Mouse (Mus musculus): ENCODE data around the gene Aig1.

Gene Aig1

DNA sequence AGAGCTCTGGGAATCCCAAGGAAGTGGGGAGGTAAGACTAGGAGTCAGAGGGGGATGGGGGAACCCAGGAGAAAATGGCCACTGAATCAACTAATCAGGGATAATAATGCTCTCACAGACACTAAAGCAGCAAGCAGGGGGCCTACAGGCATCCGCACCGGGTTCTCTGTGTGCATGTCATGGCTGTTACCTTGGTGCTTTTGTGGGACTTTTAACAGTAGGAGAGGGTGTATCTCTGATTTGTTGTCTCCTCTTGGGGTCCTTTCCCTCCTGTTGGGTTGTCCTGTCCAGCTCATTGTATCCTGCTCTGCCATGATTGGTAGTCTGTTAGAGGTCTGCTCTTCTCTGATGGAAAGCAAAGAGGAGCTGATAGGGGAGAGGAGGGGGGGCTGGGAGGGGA, 19.6 kb downstream of the Aig1 start:
- DNase-seq (ENCODE audit: low spot score) = no peak

DNA sequence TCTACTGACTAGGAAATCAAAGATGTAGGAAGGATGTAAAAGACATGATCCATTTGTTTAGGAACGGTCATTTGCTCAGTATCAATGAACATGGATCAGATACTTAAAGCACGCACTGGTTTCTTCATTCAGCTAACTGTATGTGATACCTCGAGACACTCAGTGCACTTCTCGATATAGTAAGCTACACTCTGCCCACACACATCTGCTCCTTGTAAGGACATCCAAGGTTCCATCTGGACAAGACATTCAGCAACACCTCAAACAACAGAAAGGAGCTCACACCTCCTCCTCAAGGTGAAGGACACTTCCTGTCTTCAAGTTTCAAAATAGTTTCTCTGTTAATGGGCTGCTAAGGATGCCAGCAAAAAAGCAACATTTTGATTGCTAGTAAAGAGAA, 23.9 kb downstream of the Aig1 start:
- no peak for DNase-seq (ENCODE audit: low spot score)

DNA sequence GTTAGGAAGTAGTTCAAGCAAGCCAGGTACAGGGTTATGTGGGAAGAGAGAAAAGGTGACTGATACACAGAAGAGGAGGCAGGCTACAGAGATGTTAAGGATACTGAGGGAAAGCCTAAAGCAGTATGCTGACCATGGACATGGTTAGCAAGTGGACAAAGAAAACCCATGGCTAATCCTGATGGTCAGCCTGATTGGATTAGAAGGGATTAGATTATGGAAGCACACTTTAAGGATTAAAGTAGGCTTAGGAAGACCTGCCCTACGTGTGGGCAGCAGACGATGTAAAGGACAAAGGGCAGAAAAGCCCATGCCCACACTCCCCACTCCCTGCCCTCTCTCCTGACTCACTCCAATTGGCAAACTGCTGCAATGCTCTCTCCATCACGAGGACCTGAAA, 25.0 kb downstream of the Aig1 start:
- no peak for DNase-seq (ENCODE audit: low spot score)

DNA sequence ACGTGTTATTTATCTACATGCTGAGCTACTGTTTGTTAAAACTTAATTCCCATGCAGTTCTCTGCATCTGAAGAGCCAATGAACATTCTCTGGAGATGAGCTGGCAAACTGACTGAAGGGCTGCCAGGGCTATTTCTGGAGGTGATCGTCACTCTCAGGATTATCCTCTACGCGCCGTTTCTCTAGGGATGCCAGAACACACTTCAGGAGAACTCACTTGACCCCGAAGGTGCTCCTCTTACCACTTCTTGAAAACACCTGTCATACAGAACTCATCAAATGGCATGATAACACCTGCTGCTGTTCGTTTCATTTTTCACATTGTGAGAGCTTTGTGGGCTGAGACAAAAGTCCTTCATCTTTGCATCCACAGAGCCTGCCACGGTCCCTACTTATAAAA, 25.9 kb downstream of the Aig1 start:
- no peak for DNase-seq (ENCODE audit: low spot score)

DNA sequence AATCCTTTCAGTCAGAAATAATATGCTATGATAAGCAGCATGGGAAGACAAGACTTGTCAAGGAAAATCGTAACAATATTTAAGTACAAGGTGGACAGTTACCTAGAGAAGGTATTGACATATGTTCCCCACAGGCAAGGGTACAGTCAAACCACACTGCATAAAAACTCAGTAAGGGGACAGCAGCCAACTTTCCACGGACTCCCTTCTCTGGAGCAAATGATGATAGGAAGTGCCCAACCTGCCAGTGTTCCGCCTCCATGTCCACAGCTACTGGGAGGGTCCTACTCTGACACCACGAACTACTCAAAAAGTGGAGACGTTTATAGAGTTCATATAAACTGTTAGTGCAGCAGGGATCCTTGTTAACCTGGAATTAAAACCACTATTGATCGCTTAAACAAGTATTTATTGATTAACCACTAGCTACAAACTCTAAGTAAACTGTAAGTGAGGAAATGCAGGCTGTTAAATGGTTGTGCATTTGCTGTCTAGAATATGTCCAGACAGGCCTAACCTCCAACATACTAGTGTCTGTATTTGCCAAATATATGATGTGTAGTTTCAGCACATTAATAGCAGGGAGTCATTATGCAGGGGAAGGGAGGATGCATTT, 30.2 kb downstream of the Aig1 start:
- DNase-seq (ENCODE audit: low spot score) = no peak

DNA sequence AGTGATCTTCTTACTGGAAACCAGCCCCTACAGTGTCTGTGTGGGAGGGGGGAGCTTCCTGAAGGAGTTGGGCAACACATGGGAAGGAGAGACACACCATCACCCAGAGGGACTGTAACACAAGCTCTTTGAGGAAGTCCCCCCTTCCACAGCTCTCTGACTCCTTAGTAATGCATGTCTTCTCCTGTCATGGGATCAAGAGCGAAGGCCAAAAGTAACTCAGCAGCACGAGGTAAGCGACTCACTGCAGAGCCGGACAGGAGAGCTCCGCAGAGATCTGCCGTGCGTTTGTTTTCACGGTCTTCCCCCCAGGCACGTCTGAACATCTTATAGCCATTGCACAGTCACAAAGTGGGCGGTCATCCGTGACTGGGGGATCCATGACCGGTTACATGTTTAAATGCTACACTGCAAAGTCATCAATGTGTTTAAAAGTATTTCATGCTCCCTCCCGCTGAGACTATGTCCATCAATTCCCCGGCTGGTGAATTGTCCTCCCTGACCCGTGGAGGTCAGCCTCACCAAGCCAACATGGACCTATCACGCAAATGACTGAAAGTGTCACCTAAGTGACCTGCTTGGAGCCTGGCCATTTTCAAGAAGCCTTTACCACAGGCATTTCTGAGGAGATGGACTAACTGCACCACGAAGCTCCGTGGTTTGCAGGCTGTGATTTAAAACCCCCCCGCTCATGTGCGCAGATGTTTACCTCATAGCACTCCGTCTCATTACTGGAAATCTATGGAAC, 30.9 kb downstream of the Aig1 start:
- no peak for DNase-seq (ENCODE audit: low spot score)

DNA sequence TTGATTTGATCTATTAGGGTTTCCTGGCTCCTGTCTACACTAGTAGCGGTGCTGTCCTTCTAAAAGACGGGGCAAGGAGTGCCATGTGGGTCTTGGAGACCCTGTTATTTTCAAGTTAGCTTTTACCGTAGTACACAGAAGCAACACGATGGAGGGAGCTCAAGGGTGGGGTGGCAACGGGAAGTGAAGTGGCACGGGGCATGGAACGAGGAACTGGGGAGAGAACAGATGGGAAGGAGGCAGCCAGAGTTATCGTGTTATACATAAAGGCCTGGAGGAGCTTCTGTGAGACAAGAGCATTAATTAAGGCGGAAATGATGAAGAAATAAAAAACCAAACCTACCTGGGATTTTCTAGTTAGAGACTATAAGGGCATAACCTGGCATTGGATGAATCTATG, 31.8 kb downstream of the Aig1 start:
- DNase-seq (ENCODE audit: low spot score) = no peak

DNA sequence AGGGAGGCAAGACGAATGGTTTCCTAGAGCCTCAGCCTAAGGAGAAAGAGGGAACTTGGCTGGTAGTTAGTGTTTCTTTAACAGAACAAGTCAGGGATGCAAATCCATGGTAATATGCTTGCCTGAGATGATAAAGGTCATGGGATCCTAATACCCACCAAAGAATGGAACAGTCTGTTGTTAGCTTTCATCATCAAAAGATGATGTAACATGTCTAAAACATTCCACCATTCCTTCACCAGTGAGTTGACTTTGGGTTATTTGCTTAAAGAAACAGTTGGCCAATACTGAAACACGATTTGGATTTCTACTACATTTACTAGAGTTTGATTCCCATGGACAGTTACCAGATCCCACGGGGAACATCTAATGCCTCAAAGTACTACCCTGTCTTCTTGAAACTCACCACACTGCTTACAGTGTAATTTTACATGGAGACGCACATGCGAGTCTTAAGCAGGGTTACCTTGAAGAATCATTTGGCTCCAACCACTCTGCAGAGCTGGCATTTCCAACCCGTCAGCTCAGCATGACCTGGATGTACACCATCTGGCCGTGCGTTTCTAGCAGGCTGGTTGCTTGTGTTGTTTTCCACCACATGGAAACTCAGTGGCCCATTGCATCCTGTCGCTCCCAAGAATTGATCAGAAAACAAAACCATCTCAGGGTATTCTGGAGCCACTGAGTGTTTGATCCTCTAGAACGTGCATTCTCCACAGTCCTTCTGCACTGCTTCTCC, 32.9 kb downstream of the Aig1 start:
- DNase-seq (ENCODE audit: low spot score) = no peak

DNA sequence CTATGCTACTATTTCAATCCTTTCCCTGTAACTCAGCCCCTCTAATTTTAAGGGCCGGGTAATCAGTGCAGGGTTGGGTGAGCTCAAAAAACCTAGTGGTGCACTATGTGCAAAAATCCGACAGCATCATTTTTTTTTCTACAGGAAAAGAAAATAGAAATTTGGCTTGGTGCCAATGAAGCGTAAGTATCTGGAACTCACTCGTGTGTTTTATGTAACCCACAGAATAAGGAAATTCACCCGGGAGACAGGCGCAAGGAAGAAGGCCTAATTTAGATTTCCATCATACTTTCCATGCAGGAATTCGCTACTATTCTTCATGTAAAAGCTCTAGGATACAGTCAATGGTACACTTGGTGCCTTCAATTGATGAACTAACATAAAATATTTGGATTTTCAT, 34.7 kb downstream of the Aig1 start:
- no peak for DNase-seq (ENCODE audit: low spot score)

DNA sequence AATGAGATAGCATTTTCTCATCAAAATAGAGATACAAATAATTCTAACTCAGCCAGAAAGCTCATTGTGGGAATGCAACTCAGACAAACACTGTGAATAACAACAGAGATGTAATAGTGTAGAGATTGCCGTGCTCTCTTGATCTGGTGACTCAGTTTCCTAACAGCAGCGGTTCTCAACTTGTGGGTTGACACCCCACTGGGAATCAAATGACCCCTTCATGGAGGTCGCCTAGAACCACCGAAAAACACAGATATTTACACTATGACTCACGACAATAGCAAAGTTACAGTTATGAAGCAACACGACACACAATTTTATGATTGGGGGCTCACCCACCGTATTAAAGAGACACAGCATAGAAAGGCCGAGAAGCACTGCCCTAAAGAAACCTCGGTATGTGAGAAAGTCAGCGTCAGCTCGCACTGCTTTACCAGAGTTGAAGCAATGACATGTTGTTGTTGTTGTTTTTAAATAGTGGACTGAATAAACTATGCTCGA, 35.7 kb downstream of the Aig1 start:
- DNase-seq (ENCODE audit: low spot score) = no peak

DNA sequence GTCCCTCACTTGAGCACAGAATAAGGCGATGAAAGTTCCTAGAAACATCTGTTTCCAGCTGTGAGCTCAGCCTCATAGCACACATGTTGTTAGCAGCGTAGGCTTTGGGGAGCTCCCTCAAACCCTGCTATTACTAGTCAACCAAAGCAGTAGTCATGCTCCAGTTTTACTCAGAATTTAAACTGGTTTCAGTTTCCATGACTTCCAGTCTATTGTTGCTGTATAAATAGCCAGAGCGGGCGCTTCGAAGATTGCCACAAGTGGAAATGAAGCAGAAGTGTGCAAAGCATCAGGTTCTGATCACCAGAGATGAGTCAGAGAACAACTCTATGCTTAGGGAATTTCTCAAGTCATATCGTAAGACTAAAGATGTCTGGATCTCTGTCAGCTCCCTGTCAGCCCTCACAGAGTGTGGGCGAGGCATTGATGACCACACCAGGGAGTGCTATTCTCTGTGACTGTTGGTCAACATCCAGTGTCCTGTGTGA, 36.2 kb downstream of the Aig1 start:
- no peak for DNase-seq (ENCODE audit: low spot score)

DNA sequence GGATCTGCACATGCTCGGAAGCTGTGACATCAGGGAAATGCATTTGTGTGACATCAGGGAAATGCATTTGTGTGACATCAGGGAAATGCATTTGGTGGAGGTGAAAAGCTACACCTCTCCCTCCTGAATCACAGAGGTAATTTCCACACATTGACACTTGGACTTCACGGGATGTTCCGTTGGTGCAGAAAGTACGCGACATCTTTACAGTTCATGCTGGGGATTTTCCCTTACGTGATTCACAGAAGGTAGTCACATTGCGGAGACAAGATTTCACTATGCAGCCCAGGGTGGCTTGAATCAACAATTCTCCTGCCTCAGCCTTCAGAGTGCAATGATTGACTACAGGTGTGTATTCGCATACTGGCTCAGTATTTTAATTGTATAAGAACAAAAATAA, 41.6 kb downstream of the Aig1 start:
- DNase-seq (ENCODE audit: low spot score) = no peak

DNA sequence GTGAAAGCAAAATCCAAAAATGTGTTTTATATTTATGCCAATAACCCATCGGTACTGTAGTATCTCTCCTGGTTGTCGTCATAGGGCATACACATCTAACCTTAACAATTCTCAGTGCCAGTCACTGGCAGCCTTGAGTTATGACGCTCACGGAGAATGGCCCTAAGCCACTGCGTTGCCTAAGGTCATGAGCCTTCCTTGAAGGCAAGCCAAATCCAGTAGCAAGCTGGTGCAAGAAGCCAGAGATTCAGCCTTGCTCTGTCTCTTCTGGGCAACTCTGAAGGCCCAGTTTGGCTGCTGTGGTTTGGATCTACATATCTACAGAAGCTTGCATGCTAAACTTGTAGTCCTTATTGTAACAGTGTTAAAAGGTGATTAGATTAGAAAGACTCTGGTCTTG, 55.2 kb downstream of the Aig1 start:
- no peak for DNase-seq (ENCODE audit: low spot score)

DNA sequence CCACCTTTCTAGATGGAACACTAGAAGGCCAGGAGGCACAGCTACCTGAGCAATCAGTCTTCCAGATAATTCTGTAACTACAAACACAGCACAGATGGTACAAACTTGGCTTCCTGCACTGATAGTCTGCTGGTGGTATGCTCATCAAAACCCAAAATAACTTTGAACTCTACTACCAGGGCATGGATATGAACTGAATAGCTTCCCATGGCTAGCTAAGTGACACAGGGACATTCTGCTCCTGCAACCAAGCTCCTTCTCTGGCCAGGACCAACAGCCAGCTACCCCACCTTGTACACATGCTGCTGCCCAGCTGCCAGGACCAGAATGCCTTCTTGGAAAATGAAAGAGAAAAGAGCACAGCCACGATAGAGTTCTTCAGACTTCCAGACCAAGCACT, 60.5 kb downstream of the Aig1 start:
- no peak for DNase-seq (ENCODE audit: low spot score)

DNA sequence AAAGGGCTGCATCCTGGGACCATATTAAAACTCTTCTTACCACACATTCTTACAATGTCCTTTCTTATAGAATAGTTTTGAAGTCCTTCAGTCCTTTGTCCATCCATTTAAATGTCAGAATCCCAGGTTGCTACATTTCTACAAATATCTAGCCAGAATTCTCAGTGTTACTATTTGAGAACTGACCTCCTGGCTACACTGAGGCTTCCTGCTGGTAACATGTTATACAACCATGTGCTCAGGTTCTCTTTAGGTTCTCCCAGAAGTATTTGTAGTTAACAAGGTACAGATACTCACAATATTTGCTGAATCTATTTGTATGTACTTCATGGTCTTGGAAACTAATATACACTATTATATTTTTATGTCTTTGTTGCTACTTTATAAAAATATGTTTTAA, 62.0 kb downstream of the Aig1 start:
- DNase-seq (ENCODE audit: low spot score) = no peak

DNA sequence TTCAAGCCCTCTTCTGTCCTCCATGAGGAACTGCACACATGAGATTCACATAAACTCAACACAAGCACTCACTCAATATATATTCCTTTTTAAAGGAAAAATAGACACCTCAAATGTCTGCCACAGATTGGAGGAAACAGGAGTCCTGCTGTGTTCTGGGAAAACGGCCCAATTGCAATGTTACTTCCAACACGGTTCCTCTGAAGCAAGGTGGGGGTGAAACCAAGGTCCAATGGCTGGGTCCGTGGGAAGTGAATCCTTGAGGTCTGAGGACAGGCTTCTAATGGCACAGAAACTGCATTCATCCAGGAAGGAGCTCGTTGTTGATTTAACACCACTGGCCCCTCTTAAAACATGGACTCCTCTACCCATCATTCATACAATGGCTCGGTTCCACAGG, 67.5 kb downstream of the Aig1 start:
- no peak for DNase-seq (ENCODE audit: low spot score)

DNA sequence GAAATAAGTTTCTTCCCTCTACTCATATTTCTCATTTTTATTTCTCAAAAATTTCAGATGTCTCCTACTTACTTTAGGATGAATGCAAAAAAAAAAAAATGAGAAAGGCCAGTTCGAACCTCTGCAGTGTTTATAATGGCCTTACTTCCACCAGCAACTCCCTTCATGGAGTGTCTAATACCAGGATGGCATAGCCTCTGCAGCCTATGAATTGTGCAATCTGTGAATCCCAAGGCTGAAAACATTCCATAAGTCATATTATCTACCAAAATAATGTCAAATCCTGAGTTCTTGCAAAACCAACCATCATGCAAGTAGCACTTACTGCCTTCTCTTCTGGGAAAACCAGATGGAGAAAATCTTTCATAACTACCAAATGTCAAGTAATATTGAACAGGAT, 75.3 kb downstream of the Aig1 start:
- no peak for DNase-seq (ENCODE audit: low spot score)

DNA sequence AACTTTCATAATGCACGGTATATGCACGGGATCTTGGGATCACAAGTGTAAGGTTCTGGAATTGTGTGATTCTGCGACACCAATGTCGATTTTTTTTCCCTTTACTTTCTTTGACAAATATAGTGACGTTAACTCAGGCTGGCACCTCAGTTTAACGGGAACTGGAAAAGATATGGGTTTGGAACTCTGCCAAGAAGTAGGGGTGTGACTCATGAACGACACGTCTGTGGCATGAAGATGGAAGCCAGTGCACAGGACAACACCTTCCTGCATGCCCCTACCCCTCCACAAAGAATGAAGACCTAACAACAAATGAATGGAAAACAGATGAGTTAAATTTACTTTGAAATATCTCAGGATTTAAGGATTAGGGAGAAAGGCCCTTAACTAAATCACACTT, 76.0 kb downstream of the Aig1 start:
- DNase-seq (ENCODE audit: low spot score) = no peak

DNA sequence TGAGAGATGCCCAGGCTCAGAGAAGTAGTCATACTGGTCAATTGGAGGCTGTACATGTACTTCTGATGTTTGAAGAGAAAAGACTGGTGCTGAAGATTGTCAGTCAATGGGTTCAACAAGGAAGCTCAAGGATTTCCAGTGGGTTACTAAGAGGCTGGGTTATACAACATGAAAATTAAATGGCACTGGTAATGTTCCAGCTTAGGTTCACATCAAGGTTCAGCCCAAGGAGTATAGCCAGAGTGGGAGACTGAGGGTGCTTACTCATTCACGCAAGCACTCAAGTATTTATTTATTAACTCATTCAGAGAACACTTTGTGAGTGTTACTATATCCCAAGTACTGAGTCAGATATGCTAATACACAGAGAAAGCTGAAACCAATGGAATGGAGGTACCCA, 79.2 kb downstream of the Aig1 start:
- no peak for DNase-seq (ENCODE audit: low spot score)

DNA sequence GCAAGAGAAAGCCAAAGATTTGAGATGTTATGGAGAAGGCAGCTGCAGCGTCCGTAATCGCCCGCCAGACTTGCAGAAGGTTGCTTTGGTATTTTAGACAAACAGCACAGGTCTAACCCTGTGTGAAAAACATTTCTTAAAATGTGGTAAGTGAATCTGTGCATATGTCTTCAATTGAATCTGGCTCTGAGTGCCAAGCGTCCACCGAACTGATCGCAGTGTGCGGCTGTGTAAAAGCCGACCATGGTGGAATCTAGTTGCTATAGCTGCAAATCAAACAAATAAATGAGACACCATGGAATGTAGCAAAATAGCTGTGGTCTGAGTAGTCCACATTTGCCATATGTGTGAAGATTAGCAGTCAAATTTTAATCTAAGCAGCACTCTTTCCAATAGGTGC, 80.7 kb downstream of the Aig1 start:
- DNase-seq (ENCODE audit: low spot score) = no peak

DNA sequence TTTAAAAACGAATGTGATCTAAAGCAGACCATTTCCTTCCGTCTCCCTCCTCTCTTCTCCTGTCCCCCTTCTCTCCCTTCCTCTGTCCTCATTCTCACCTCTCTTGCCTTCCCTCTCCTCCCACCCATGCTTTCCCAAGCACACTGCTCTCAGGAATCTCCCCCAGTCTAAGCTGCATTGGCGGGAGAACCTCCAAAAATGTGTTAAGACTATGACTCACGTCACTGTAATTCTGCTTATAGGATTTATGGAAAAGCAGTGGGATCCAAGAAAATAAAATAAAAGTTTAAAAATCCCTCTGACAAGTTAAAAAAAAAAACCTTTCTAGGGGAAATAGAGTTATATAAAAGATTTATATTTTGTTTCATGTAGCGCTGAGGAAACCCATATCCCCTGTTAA, 86.0 kb downstream of the Aig1 start:
- no peak for DNase-seq (ENCODE audit: low spot score)

DNA sequence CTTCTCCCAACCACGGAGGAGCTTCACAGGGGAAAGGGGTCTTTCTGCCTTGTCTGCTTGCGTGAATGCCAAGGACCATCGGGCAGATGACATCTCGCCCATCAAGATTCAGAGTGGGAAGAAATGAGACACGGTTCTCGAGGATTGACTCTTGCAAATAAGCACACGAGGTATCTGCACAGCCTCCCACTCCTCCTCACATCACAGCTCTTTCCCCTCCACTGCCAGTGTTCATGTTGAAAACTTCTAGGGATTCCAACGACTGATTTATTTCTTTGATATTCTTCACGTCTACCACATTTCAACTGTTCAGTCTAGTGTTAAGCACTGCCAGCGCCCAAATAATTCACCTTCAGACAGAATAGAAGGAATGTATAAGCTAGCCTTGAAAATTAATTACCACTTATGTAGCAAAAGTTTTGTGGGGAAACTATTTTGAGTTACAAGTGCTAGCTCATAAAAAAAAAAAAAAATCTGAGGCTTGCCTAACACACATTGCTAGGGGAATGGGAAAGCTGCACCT, 86.5 kb downstream of the Aig1 start:
- DNase-seq (ENCODE audit: low spot score) = no peak

DNA sequence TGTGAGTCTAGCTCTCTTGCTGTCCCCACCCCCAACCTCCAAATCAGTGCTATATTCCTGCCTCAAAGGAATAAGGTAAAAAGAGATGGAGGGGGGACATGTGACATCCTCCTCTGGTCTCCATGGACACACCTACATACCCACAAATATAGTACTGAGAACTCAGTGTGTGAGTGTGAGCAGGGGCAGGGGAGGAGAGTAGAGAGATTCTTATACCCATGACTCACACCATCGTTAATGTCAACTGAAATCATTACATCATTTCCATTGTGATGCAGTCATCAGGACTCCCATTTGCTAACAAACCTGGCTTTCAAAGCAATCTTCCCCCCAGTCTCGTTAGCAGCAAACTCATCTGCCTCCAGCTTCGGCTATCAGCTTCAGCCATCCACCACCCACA, 92.8 kb downstream of the Aig1 start:
- DNase-seq (ENCODE audit: low spot score) = no peak
